Mouse (Mus musculus) E14TG2a.4 (cell line): ENCODE measurements around the gene Tmem168.

Source experiments
- CTCF ChIP-seq: conservative IDR thresholded peaks from 2 replicates; pipeline ENCODE4 v1.5.1; 2014; ENCODE audit warnings: low read length
- NANOG ChIP-seq: IDR thresholded peaks from 2 replicates; pipeline ENCODE4 v1.6.1; 2014; ENCODE audit warnings: borderline replicate concordance, low read length, mixed read lengths
- POU5F1 ChIP-seq: IDR thresholded peaks from 2 replicates; pipeline ENCODE4 v1.6.1; 2014; ENCODE audit warnings: low read length, borderline replicate concordance

GRCm38 (mm10) chr6:13603134-13603533, 4.8 kb downstream of the Tmem168 start:
- TF ChIP-seq CTCF = no peak
- TF ChIP-seq POU5F1 = no peak
- TF ChIP-seq NANOG = no peak
